Mouse (Mus musculus) heart, postnatal 25 days (tissue): ENCODE measurements around the gene Zmynd10. TPM values are rescaled to one million over a fixed set of nuclear protein-coding genes. Genes with fewer than 3 reads are reported as not detected.

Experiments used
- DNase-seq: peaks from one replicate; pipeline ENCODE4 v3.0.0; 2022; ENCODE audit warnings: low spot score
- intact Hi-C: fragments of 180-260 bp; cut with DNase I; formaldehyde crosslinking; loops from one replicate; pipeline ENCODE4 v1.15.1; 2025
- total RNA-seq, 2 experiments: library from RNA; stranded (reverse); gene quantifications; 2 replicates each; pipeline ENCODE4 v1.2.3; 2021

Gene Zmynd10
- total RNA-seq, 2 experiments from 2014 or later = not detected

DNA sequence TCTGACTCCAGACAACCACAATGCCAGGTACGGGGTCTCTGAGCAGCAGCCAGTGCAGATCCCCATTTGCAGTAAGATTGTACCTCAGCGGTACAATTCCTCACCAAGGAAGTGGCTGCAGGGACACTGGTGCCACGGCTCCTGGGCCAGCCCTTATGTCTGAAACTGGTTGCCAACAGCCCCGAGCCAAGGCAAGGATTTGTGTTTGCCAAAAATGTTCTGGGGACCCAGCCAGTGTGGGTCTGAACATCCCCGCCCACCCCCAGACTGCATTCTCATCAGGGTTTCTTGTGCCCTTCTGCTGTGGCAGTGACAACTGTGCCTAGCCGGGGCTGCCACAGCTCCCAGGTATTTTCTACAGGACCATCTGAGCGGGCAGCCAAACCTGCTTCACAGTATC is 8.9 kb upstream of the Zmynd10 start:
- DNase-seq = no peak
- intact Hi-C loops = no loop called here

DNA sequence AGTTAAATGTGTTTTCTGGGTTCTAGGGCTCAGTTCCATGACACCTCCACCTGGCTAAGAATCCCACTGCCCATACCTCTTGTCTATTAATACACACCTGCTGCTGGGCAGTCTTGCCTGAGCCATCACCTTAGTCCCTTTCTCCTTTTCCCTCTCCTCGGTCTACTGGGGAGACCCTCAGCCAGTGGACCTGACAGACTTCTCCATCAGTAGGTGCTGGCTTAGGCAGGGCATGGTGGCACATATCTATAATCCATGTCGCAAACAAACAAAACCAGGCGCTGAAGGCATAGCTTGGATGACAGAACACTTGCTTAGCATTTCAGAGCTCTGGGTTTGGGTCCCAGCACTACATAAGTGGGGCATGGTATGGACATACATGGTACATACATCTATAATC is 8.4 kb upstream of the Zmynd10 start:
- intact Hi-C loops = no loop called here
- DNase-seq = no peak

GRCm38 (mm10) chr9:107539940-107540339 is 7.2 kb upstream of the Zmynd10 start:
- intact Hi-C loops = no loop called here
- DNase-seq = no peak

DNA sequence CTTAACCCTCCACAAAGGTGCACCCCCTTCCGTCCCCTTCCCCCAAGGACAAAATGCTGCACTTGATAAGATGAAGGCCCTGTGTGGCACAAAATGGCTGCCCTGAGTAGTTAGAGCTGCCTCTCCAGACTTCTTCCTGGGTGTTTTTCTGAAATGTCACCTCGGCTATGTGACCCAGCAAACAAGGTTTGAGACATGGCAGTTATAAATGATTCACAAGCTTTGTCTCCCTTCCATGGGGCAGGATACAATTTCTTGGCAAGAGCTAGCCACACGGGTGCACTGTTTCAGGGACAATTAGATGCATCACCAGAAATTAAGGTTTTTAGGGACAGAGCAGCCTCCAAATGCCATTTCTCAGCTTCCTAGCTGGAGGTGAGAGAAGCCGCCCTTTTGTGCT is 6.7 kb upstream of the Zmynd10 start:
- DNase-seq = no peak
- intact Hi-C loops = no loop called here

DNA sequence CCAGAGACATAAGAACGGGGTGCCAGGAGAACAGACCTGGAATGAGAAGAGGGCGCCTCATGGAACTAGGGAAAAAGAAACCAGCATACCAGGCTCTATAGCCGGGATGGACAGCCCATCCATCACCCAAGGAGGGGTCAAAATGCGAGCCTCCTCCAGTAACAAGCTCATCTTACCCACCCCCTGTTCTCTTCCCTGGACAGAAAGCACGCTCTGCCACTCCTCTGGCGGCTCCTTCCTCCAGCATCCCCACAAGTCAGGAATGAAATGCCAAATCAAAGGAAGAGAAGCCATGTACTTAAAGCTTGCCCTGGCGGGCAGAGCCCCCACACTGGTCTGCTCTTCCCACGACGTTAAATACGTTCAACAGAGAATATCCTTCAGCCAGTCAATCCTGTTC is 6.1 kb upstream of the Zmynd10 start:
- intact Hi-C loops = no loop called here
- no peak for DNase-seq

DNA sequence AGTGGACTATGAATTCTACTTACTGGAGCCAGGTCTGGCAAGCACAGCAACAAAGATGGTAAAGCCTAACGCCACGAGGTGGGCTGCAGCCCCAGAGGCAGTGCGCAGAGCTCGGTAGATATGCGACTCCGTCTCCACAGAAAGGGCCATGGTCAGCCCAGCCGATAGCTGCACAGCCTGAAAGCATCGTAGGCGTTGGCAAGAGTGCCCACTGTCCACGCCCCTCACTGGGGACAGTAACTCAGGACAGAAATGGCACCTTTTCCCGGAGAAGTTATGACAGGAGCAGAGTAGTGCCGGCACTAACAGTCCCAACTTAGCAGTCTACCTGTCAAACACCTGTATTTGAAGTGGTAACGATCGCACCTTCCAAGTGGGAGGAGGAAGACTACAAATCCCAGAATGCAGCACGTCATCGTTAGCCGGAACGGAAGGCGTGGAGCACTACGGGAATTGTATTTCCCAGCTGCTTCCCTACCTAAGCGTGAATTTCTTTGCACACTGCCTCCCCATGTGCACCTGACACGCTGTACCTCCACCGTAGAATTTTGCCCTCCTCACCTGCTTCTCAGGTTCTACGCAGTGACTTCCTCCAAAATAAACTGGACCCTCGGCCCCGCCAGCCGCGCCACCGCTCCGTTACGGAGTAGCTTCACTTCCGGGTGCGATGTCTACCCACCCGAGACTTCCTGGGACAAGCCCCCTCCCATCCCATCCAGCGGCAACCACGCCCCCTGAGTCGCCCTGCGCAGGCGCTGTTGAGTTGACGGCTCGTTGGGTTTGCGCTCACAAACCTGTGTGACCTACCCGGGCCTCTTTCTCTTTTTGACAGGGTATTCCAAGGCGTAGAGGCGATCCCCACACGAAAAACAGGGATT is 5.4 kb upstream of the Zmynd10 start, which contains the start of the genes Cyb561d2 and Nprl2:
TSS of gene Cyb561d2 (minus strand) at position 720 of the 878 bp plus-strand sequence.
TSS of gene Nprl2 (plus strand) at position 753 of the 878 bp plus-strand sequence.
- intact Hi-C loops = no loop called here
- DNase-seq = peak; percentile 91

DNA sequence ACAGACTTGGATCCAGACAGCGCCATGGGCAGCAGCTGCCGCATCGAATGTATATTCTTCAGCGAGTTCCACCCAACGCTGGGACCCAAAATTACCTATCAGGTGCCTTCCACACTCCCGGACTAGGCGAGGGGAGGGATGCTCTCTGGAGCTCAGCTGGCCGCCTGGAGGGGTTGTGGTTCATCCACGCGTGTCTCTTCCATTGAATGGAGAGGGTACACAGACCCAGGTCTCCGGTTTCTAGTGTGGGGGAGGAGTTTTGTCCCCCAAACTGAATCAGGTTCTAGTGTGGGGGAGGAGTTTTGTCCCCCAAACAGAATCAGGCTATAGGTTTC is 4.8 kb upstream of the Zmynd10 start:
- intact Hi-C loops = no loop called here
- DNase-seq = no peak

GRCm38 (mm10) chr9:107542721-107543120 is 4.4 kb upstream of the Zmynd10 start:
- intact Hi-C loops = no loop called here
- DNase-seq = no peak

GRCm38 (mm10) chr9:107543299-107543698 is 3.8 kb upstream of the Zmynd10 start:
- intact Hi-C loops = no loop called here

GRCm38 (mm10) chr9:107544196-107544700 is 2.9 kb upstream of the Zmynd10 start:
- intact Hi-C loops = no loop called here
- DNase-seq = no peak

More at GRCm38 (mm10) chr9:107543299-107543698, 3.8 kb upstream of the Zmynd10 start:
- no peak for DNase-seq

- no peak for DNase-seq
- intact Hi-C loops = no loop called here
Measured at GRCm38 (mm10) chr9:107544729-107545128, 2.4 kb upstream of the Zmynd10 start.

DNA sequence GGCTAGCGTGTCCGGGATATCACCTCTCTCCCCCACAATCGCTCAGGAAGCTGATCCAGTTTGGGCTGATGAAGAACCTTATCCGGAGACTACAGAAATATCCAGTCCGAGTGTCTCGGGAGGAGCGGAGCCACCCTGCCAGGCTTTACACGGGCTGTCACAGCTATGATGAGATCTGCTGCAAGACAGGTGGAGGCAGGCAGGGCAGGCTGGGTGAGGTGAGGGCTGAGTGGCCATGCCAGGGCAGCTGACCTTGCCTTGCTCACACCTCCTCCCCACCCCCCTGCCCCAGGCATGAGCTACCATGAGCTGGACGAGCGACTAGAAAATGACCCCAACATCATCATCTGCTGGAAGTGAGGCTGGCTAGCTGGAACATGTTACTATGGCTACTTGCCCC is 1.9 kb upstream of the Zmynd10 start:
- intact Hi-C loops = no loop called here

DNA sequence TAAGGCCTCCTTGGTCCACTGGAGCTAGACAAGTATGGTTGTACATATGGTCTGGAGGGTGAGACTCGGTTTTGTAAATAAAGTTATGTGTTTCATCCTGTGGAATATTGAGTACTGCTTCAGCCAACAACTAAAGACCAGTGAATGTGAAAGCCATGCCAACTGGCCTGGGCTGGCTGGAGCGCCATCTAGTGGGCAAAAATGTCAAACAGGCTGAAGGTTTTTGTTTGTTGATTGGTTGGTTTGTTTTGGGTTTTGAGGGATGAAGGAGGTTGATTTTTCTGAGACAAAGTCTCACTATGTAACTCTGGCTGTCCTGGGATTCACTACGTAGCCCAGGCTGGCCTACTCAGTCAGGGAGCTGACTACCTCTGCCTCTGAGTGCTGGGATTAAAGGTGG is 1.5 kb upstream of the Zmynd10 start:
- no peak for DNase-seq
- intact Hi-C loops = no loop called here

More for the DNA sequence above, 1.9 kb upstream of the Zmynd10 start:
- DNase-seq = no peak

- intact Hi-C loops = loop anchor here (1.0 kb wide), 1 partner anchor 13 kb away; no protein-coding TSS in a partner anchor
- no peak for DNase-seq
Measured at GRCm38 (mm10) chr9:107547957-107548356, 859 bp downstream of the Zmynd10 start.

- no peak for DNase-seq
- intact Hi-C loops = no loop called here
Measured at GRCm38 (mm10) chr9:107548820-107549219, 1.7 kb downstream of the Zmynd10 start.

- DNase-seq = no peak
- intact Hi-C loops = no loop called here
Measured at GRCm38 (mm10) chr9:107549297-107550074, 2.4 kb downstream of the Zmynd10 start.

DNA sequence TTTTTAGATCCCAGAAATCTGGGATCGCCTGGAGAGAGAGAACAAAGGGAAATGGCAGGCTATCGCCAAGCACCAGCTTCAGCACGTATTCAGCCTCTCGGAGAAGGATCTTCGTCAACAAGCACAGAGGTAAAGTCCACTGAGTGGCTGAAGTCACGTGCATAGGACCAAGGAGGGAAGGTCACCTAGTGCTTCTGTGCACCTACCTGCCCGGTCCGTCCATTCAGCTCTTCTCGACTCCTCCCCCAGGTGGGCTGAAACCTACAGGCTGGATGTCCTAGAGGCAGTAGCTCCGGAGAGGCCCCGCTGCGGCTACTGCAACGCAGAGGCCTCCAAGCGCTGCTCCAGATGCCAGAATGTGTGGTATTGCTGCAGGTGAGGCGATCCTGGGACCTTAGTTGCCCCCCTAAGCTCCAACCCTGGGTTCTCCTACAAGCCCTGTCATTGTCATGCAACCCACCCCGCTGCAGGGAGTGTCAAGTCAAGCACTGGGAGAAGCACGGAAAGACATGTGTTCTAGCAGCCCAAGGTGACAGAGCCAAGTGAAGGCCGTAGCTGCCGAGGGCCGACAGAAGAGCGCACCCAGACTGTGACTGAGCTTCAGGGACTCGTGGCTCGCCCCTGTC is 3.5 kb downstream of the Zmynd10 start:
- DNase-seq = no peak
- intact Hi-C loops = no loop called here

DNA sequence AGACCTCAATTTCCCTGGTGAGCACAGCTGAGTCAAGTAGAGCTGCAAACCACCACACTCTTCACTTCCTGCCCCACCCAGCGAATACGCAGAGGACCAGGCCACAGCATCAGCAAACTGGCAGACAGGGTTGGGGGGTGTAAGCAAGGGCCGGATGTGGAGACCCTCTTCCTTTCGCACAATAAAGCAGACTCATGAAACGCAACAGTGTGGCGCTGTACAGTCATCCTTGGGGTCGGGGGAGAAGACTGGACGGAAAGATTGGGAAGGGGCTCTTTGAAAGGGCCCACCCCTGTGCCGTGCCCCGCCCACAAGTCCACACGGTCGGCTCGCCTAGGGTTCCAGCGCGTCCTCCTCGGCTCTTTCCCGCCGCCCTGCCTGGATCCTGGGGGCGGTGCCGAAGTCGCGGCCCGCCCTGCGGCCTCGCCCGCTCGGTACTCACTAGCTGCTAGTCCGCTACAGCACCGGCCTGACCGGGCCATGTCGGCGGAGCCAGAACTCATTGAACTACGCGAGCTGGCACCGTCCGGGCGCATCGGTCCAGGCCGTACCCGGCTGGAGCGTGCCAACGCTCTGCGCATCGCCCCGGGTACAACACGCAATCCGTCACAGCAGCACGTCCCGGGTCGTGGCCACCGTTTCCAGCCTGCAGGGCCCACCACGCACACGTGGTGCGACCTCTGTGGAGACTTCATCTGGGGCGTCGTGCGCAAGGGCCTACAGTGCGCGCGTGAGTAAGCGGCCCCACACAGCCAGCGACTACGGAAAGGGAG is 4.2 kb downstream of the Zmynd10 start, which contains the start of gene Rassf1:
TSS of gene Rassf1 (plus strand) at position 439 of the 773 bp plus-strand sequence.
- peak; percentile 67 for DNase-seq
- intact Hi-C loops = no loop called here

DNA sequence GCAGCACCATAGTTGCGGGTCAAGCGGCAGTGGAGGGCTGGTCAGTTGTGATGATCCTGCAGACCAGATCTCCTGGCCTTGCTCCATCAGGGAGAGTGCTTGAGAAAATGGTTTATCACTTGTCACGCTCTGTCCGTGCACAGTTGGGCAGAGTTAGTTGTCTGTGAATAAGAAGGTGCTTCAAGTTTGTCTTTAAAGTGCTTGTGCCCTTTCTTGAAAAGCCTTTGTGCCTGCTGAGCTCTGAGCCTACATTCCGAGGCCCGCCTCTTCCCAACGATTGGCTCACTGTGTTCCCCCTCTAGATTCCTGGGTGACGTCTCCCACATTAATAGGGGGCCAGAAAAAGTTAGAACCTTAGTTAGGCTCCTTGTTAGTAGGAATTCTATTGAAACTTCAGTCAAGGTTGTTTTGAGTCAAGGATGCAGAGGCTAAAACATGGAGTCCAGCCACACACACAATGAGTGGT is 4.8 kb downstream of the Zmynd10 start:
- intact Hi-C loops = no loop called here
- DNase-seq = no peak
